ENCODE assay signal across 20 mouse cellular contexts in the genomic region with DNA sequence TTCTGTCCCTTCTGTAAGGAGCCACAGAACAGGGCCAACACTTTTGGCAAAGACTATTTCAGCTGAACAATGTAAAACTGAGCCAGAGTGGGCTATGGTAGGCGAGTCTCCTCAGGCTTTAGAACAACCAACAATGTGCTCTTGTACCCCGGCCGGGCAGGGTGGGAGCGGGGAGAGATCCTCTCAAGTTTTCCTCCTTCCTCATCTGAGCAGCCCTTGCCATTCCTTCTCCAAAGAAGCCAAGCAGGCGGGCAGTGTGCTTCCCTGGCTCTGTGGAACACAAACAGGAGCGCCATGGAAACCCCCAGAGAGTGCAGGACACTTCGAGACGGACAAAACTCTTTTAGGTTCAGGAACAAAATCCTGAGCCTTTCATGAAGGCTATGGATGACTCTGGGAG. TPM values are rescaled to one million over a fixed set of nuclear protein-coding genes. Genes with fewer than 3 reads are reported as not detected.
DNase-seq lines count a peak whose midpoint lies in the region; ATAC-seq lines count a peak whose summit lies in the region.
"Had no signal": no experiment of that assay in that cellular context is flagged by ENCODE, and none has a peak within 500 bp of the region (broad histone marks: within the 10 kb centered on the region; RNA-seq: fewer than 3 reads in every experiment).

No protein-coding gene starts in this region.

- H3K27ac ChIP-seq in midbrain, embryonic 15.5 days: 0 out of 2 replicates have a peak overlapping the region, but pooled peaks have one; percentile 22
- no peak overlapping the region for H3K27ac ChIP-seq in midbrain, embryonic 11.5 days (ENCODE audit: low read depth, low read length)
- H3K27ac ChIP-seq in neural tube, embryonic 15.5 days (replicated peaks): peak overlapping the region; percentile 74
- H3K27ac ChIP-seq: embryonic facial prominence, embryonic 10.5 days; heart, embryonic 13.5 days; kidney, postnatal 0 days; liver, embryonic 13.5 days; lung, embryonic 15.5 days; stomach, postnatal 0 days had no signal

- peak; percentile 28; the same call in 1 of the 2 replicates for ATAC-seq in midbrain, embryonic 15.5 days (replicated peaks)
- no peak for ATAC-seq in midbrain, embryonic 11.5 days (ENCODE audit: low FRiP score)
- peak; percentile 45 for ATAC-seq in neural tube, embryonic 15.5 days (ENCODE audit: low FRiP score)
- ATAC-seq: forebrain, embryonic 14.5 days had no signal

- H3K4me1 ChIP-seq in midbrain, embryonic 15.5 days: peaks cover 14% of the 10 kb centered on the region
- H3K4me1 ChIP-seq in midbrain, embryonic 11.5 days (ENCODE audit: control insufficient read depth, insufficient read depth, low read length): peaks cover 24% of the 10 kb centered on the region
- H3K4me1 ChIP-seq in neural tube, embryonic 15.5 days: 0 out of 2 replicates have a peak, but pooled peaks cover 7% of the 10 kb centered on the region

- WGBS in midbrain, embryonic 15.5 days: 81% methylated on average over 8 of the region's 8 CpGs
- 83% methylated on average over 8 of the region's 8 CpGs for WGBS in midbrain, embryonic 11.5 days
- WGBS in neural tube, embryonic 15.5 days: 77% methylated on average over 8 of the region's 8 CpGs

- H3K4me2 ChIP-seq in midbrain, embryonic 15.5 days: no peak overlapping the region
- no peak overlapping the region for H3K4me2 ChIP-seq in midbrain, embryonic 11.5 days
- H3K4me2 ChIP-seq in neural tube, embryonic 15.5 days: no peak overlapping the region
- H3K4me2 ChIP-seq: heart, embryonic 13.5 days; liver, embryonic 13.5 days; lung, embryonic 15.5 days had no signal

- H3K9me3 ChIP-seq in midbrain, embryonic 15.5 days: no peaks in the 10 kb centered on the region
- H3K9me3 ChIP-seq in midbrain, embryonic 11.5 days (ENCODE audit: control insufficient read depth, low read length): no peaks in the 10 kb centered on the region
- no peaks in the 10 kb centered on the region for H3K9me3 ChIP-seq in neural tube, embryonic 15.5 days (replicated peaks)
- H3K9me3 ChIP-seq: embryonic facial prominence, embryonic 10.5 days; heart, embryonic 13.5 days; liver, embryonic 13.5 days; lung, embryonic 15.5 days had no signal

- no peaks in the 10 kb centered on the region for H3K27me3 ChIP-seq in midbrain, embryonic 15.5 days (replicated peaks)
- no peaks in the 10 kb centered on the region for H3K27me3 ChIP-seq in midbrain, embryonic 11.5 days (ENCODE audit: control insufficient read depth, insufficient read depth, low read length)
- no peaks in the 10 kb centered on the region for H3K27me3 ChIP-seq in neural tube, embryonic 15.5 days (replicated peaks)
- H3K27me3 ChIP-seq: CH12.LX; heart, embryonic 13.5 days; liver, embryonic 13.5 days; lung, embryonic 15.5 days had no signal

- peak; percentile 53 for DNase-seq in cerebellum, adult 9-11 months
- no peak for DNase-seq in cerebellum, adult 11-12 months
- peak; percentile 31 for DNase-seq in layer of hippocampus, adult 11-12 months (ENCODE audit: low spot score)
- no peak for DNase-seq in layer of hippocampus, postnatal 25 days (ENCODE audit: extremely low spot score in 1 of 2, low spot score in 1 of 2)
- no peak for DNase-seq in midbrain, embryonic 11.5 days (ENCODE audit: low spot score, missing footprints)
- DNase-seq: cerebellum, postnatal 36 days; heart, adult 11 months; kidney, adult 11 months; liver, embryonic 13.5 days; right cerebral cortex, postnatal 14 days; thymus, postnatal 14 days had no signal

- H3K9ac ChIP-seq in midbrain, embryonic 15.5 days: no peak overlapping the region
- H3K9ac ChIP-seq in midbrain, embryonic 11.5 days (ENCODE audit: low read length): no peak overlapping the region
- H3K9ac ChIP-seq in neural tube, embryonic 15.5 days (replicated peaks): no peak overlapping the region
- H3K9ac ChIP-seq: heart, embryonic 13.5 days; liver, embryonic 13.5 days; lung, embryonic 15.5 days had no signal

- H3K36me3 ChIP-seq in midbrain, embryonic 15.5 days (replicated peaks): peaks cover 19% of the 10 kb centered on the region
- peaks cover 11% of the 10 kb centered on the region for H3K36me3 ChIP-seq in midbrain, embryonic 11.5 days (ENCODE audit: control insufficient read depth, insufficient read depth, low read length)
- H3K36me3 ChIP-seq in neural tube, embryonic 15.5 days: peaks cover 55% of the 10 kb centered on the region

- H3K4me3 ChIP-seq in midbrain, embryonic 15.5 days: no peak overlapping the region
- H3K4me3 ChIP-seq in midbrain, embryonic 11.5 days (ENCODE audit: low read depth, low read length): no peak overlapping the region
- H3K4me3 ChIP-seq in neural tube, embryonic 15.5 days (replicated peaks): no peak overlapping the region
- H3K4me3 ChIP-seq: embryonic facial prominence, embryonic 10.5 days; heart, embryonic 13.5 days; liver, embryonic 13.5 days; lung, embryonic 15.5 days had no signal

RNA-seq across cellular contexts. Expression of a gene that starts 15.4 kb away (rescaled TPM):
- total RNA-seq in layer of hippocampus, postnatal 25 days (2021): 100 to 1,000 TPM; 205 to 212 TPM
- polyA plus RNA-seq in midbrain, embryonic 15.5 days (2015; fragmentation: Nextera tagmentation; extraction: Ambion mirVana): 140 and 144 TPM in 2 replicates
- polyA plus RNA-seq in midbrain, embryonic 11.5 days (2014; fragmentation: Nextera tagmentation; extraction: Ambion mirVana): 35.9 and 39.5 TPM in 2 replicates
- polyA plus RNA-seq in neural tube, embryonic 15.5 days (2015; fragmentation: Nextera tagmentation; extraction: Ambion mirVana): 214 and 230 TPM in 2 replicates

RNA-seq across cellular contexts. Expression of a gene that starts 44.1 kb away (rescaled TPM):
- total RNA-seq in layer of hippocampus, postnatal 25 days (2021): 10 to 100 TPM; 15.3 to 19.3 TPM
- 19.4 and 19.9 TPM in 2 replicates for polyA plus RNA-seq in midbrain, embryonic 15.5 days (2015; fragmentation: Nextera tagmentation; extraction: Ambion mirVana)
- 22.0 and 23.0 TPM in 2 replicates for polyA plus RNA-seq in midbrain, embryonic 11.5 days (2014; fragmentation: Nextera tagmentation; extraction: Ambion mirVana)
- 17.1 and 19.3 TPM in 2 replicates for polyA plus RNA-seq in neural tube, embryonic 15.5 days (2015; fragmentation: Nextera tagmentation; extraction: Ambion mirVana)

RNA-seq across cellular contexts. Expression of a gene that starts 58.0 kb away (rescaled TPM):
- total RNA-seq in layer of hippocampus, postnatal 25 days (2021): 1 to 10 TPM; 3.5 to 4.0 TPM
- polyA plus RNA-seq in midbrain, embryonic 15.5 days (2015; fragmentation: Nextera tagmentation; extraction: Ambion mirVana): 0.23 and 0.31 TPM in 2 replicates
- 0.22 and 0.40 TPM in 2 replicates for polyA plus RNA-seq in midbrain, embryonic 11.5 days (2014; fragmentation: Nextera tagmentation; extraction: Ambion mirVana)
- polyA plus RNA-seq in neural tube, embryonic 15.5 days (2015; fragmentation: Nextera tagmentation; extraction: Ambion mirVana): 0.83 and 1.1 TPM in 2 replicates

Comparison
In these comparisons a context has a peak if more than half of its experiments do, and no peak if none do; other contexts are left out.
1. DNase-seq: peak in cerebellum, adult 9-11 months (single experiment) and layer of hippocampus, adult 11-12 months (single experiment); none in cerebellum, adult 11-12 months (single experiment), layer of hippocampus, postnatal 25 days (0 of 2) and midbrain, embryonic 11.5 days (single experiment).